Mouse (Mus musculus): ENCODE measurements at regions not wholly inside any gene's neighbourhood (a gene's known extent, or its start where the extent isn't known, plus 50 kb on each side); places are given as distances from the start of the nearest gene placed in this dataset.
A peak's percentile ranks its signal among the peaks of the same experiment; 100 is the strongest.

- no peak for DNase-seq (ENCODE audit: low spot score)
- no peak for ATAC-seq (replicated peaks; ENCODE audit: low FRiP score, low read depth)
- H3K4me1 ChIP-seq (replicated peaks; ENCODE audit: insufficient read depth, low read length) = no peaks in the 10 kb centered on the region
- no peaks in the 10 kb centered on the region for H3K27me3 ChIP-seq (ENCODE audit: insufficient read depth, low read length)
- no peak overlapping the region for H3K9ac ChIP-seq (ENCODE audit: low read depth, low read length)
- H3K36me3 ChIP-seq (ENCODE audit: insufficient read depth, low read length) = no peaks in the 10 kb centered on the region
- TF ChIP-seq CTCF (IDR thresholded peaks at IDR 0.05; ENCODE audit: low read depth) = no peak
- H3K4me3 ChIP-seq (replicated peaks; ENCODE audit: low read depth, low read length) = no peak overlapping the region
- no peak overlapping the region for H3K27ac ChIP-seq
- H3K4me2 ChIP-seq (ENCODE audit: low read length) = no peak overlapping the region
- H3K9me3 ChIP-seq (replicated peaks; ENCODE audit: low read length) = no peaks in the 10 kb centered on the region
Observed at GRCm38 (mm10) chr2:148148272-148148671, 101.5 kb upstream of the Foxa2 start.

GRCm38 (mm10) chr2:148149426-148149825, 102.7 kb upstream of the Foxa2 start:
- DNase-seq (ENCODE audit: low spot score) = no peak
- Histone ChIP-seq H3K27ac (no peak overlapping the region), H3K36me3 (ENCODE audit: insufficient read depth, low read length) (no peaks in the 10 kb centered on the region), H3K4me1 (replicated peaks; ENCODE audit: insufficient read depth, low read length) (no peaks in the 10 kb centered on the region), H3K27me3 (ENCODE audit: insufficient read depth, low read length) (no peaks in the 10 kb centered on the region), H3K9me3 (replicated peaks; ENCODE audit: low read length) (no peaks in the 10 kb centered on the region), H3K4me3 (replicated peaks; ENCODE audit: low read depth, low read length) (no peak overlapping the region), H3K4me2 (ENCODE audit: low read length) (no peak overlapping the region), H3K9ac (ENCODE audit: low read depth, low read length) (no peak overlapping the region)
- TF ChIP-seq CTCF (IDR thresholded peaks at IDR 0.05; ENCODE audit: low read depth) = no peak
- no peak for ATAC-seq (replicated peaks; ENCODE audit: low FRiP score, low read depth)
- WGBS = 65% methylated on average over 1 of the region's 1 CpGs

- DNase-seq (ENCODE audit: low spot score) = no peak
- ATAC-seq (replicated peaks; ENCODE audit: low FRiP score, low read depth) = no peak
- 84% methylated on average over 6 of the region's 6 CpGs for WGBS
- no peaks in the 10 kb centered on the region for H3K9me3 ChIP-seq (replicated peaks; ENCODE audit: low read length)
- H3K4me1 ChIP-seq (replicated peaks; ENCODE audit: insufficient read depth, low read length) = no peaks in the 10 kb centered on the region
- TF ChIP-seq CTCF (IDR thresholded peaks at IDR 0.05; ENCODE audit: low read depth) = no peak
- no peak overlapping the region for H3K9ac ChIP-seq (ENCODE audit: low read depth, low read length)
- no peaks in the 10 kb centered on the region for H3K36me3 ChIP-seq (ENCODE audit: insufficient read depth, low read length)
- H3K27me3 ChIP-seq (ENCODE audit: insufficient read depth, low read length) = no peaks in the 10 kb centered on the region
- no peak overlapping the region for H3K4me3 ChIP-seq (replicated peaks; ENCODE audit: low read depth, low read length)
- H3K27ac ChIP-seq = no peak overlapping the region
- no peak overlapping the region for H3K4me2 ChIP-seq (ENCODE audit: low read length)
Observed at GRCm38 (mm10) chr2:148153513-148154271, 106.9 kb upstream of the Foxa2 start.

GRCm38 (mm10) chr2:148156122-148156521, 109.4 kb upstream of the Foxa2 start:
- H3K4me3 ChIP-seq (replicated peaks; ENCODE audit: low read depth, low read length) = no peak overlapping the region
- DNase-seq (ENCODE audit: low spot score) = no peak
- no peaks in the 10 kb centered on the region for H3K36me3 ChIP-seq (ENCODE audit: insufficient read depth, low read length)
- H3K9ac ChIP-seq (ENCODE audit: low read depth, low read length) = no peak overlapping the region
- H3K4me1 ChIP-seq (replicated peaks; ENCODE audit: insufficient read depth, low read length) = no peaks in the 10 kb centered on the region
- no peak for TF ChIP-seq CTCF (IDR thresholded peaks at IDR 0.05; ENCODE audit: low read depth)
- no peak for ATAC-seq (replicated peaks; ENCODE audit: low FRiP score, low read depth)
- H3K27ac ChIP-seq = no peak overlapping the region
- 81% methylated on average over 2 of the region's 2 CpGs for WGBS
- H3K27me3 ChIP-seq (ENCODE audit: insufficient read depth, low read length) = no peaks in the 10 kb centered on the region
- no peaks in the 10 kb centered on the region for H3K9me3 ChIP-seq (replicated peaks; ENCODE audit: low read length)
- H3K4me2 ChIP-seq (ENCODE audit: low read length) = no peak overlapping the region

GRCm38 (mm10) chr2:148159028-148159600, 112.3 kb upstream of the Foxa2 start:
- DNase-seq (ENCODE audit: low spot score) = peak; percentile 72
- WGBS = 47% methylated on average over 8 of the region's 8 CpGs

GRCm38 (mm10) chr2:148160997-148161396, 114.2 kb upstream of the Foxa2 start:
- no peak for ATAC-seq (replicated peaks; ENCODE audit: low FRiP score, low read depth)
- no peak overlapping the region for H3K4me3 ChIP-seq (replicated peaks; ENCODE audit: low read depth, low read length)
- no peak overlapping the region for H3K9ac ChIP-seq (ENCODE audit: low read depth, low read length)
- no peak overlapping the region for H3K4me2 ChIP-seq (ENCODE audit: low read length)
- H3K9me3 ChIP-seq (replicated peaks; ENCODE audit: low read length) = no peaks in the 10 kb centered on the region
- H3K27ac ChIP-seq = no peak overlapping the region
- no peaks in the 10 kb centered on the region for H3K4me1 ChIP-seq (replicated peaks; ENCODE audit: insufficient read depth, low read length)
- no peaks in the 10 kb centered on the region for H3K36me3 ChIP-seq (ENCODE audit: insufficient read depth, low read length)
- DNase-seq (ENCODE audit: low spot score) = no peak
- H3K27me3 ChIP-seq (ENCODE audit: insufficient read depth, low read length) = no peaks in the 10 kb centered on the region
- no peak for TF ChIP-seq CTCF (IDR thresholded peaks at IDR 0.05; ENCODE audit: low read depth)
- 98% methylated on average over 12 of the region's 12 CpGs for WGBS

More at GRCm38 (mm10) chr2:148159028-148159600, 112.3 kb upstream of the Foxa2 start:
- no peak for ATAC-seq (replicated peaks; ENCODE audit: low FRiP score, low read depth)
- Histone ChIP-seq H3K9me3 (replicated peaks; ENCODE audit: low read length) (no peaks in the 10 kb centered on the region), H3K27ac (no peak overlapping the region), H3K27me3 (ENCODE audit: insufficient read depth, low read length) (no peaks in the 10 kb centered on the region), H3K4me3 (replicated peaks; ENCODE audit: low read depth, low read length) (no peak overlapping the region), H3K36me3 (ENCODE audit: insufficient read depth, low read length) (no peaks in the 10 kb centered on the region), H3K4me2 (ENCODE audit: low read length) (no peak overlapping the region), H3K4me1 (replicated peaks; ENCODE audit: insufficient read depth, low read length) (no peaks in the 10 kb centered on the region), H3K9ac (ENCODE audit: low read depth, low read length) (no peak overlapping the region)
- TF ChIP-seq CTCF (IDR thresholded peaks at IDR 0.05; ENCODE audit: low read depth) = no peak

Data from kidney, postnatal 0 days (tissue).